Mouse (Mus musculus) common myeloid progenitor, adult 5-6 weeks (primary cell): ENCODE measurements around the gene Smok3b. TPM values are rescaled to one million over a fixed set of nuclear protein-coding genes. Genes with fewer than 3 reads are reported as not detected.
"Not testable (repeated sequence)": the region's sequence is repeated elsewhere in the genome, so short reads cannot be mapped to it uniquely, and the experiment has no call there.

ENCODE experiments used
- ATAC-seq: replicated peaks from 2 replicates; pipeline ENCODE4 v1.8.0; 2016; ENCODE audit warnings: low read depth, mild to moderate bottlenecking, moderate TSS enrichment, inconsistent platforms; ENCODE audit not compliant: poor library complexity, severe bottlenecking
- total RNA-seq: library from RNA; stranded (forward); fragments of 200-1000, 187-1606 nt; gene quantifications from 2 replicates; pipeline ENCODE4 v1.2.3, GENCODE M21; 2017

The Smok3b gene
- not detected in 2 replicates for total RNA-seq

DNA sequence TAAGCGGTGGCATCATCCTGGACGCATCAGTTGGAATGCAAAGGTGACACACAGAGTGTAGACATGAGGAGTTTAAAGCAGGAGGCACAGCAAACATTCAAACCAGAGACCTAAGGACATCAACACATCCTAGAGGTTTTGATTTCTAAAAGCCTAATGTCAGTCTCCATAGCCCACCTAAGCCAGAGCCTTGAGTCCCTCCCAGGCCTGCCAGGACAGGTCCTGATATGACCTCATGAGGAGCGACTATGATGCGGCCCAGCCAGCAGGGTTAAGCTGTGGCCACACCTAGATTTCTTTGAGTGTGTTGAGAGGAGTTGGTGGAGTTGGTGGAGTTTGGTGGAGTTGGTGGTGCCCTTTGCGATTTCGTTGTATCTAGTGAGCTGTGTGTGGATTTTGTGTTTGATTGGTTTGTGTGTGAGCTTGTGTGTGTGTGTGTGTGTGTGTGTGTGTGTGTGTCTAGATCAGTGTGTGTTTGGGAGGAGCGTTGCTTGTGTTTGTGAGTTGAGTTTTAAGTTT, at the start of gene Smok3b, which contains the start of gene Smok3a:
Gene Smok3b, plus strand, starts transcription at position 469 of the 519 bp plus-strand sequence.
Gene Smok3a, plus strand, starts transcription at position 301 of the 519 bp plus-strand sequence.
- ATAC-seq, result not testable (repeated sequence)

GRCm38 (mm10) chr5:137973161-137973560, 48.1 kb upstream of the Smok3b start:
- peak; percentile 68; the same call in 1 of the 2 replicates for ATAC-seq

DNA sequence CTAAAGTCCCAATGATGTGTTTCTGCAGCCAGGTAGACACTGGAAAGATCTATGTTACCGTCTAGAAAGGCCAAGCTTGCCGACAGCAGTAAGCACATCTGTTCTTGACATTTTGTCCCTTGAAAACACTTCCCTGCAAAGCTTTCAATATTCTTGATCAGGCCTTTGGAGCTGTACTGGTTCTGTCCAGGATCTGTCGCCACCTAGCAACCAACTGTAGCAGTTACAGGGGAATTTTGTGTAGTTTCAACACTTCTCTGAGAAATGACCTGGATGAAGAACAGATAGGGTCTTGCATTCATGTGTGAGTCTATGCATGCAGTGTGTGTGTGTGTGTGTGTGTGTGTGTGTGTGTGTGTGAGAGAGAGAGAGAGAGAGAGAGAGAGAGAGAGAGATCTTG, 47.5 kb upstream of the Smok3b start:
- 0 out of 2 replicates have a peak, but pooled peaks have one; percentile 32 for ATAC-seq

GRCm38 (mm10) chr5:137974724-137975123, 46.5 kb upstream of the Smok3b start:
- ATAC-seq, result no peak

GRCm38 (mm10) chr5:137975434-137975833, 45.8 kb upstream of the Smok3b start:
- no peak for ATAC-seq

DNA sequence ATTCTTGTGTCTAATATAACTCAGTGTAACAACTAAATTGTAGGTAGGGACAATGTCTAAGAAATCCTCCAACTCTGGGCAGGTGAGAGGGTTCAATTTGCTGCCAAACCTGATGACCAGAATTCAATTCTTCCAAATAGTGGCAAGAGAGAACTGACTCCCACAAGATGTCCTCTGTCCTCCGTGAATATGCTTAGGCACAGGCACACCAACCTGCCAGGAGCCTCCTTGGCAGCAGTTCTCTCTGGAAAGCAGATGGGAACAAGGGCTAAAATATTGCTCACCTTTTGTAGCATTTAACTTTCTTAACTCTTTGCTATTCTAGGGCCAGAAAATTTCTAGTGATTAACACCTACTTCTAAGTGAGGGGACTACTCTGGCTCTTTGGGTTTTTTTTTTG, 43.9 kb upstream of the Smok3b start:
- no peak for ATAC-seq

- ATAC-seq, result no peak
Observed at GRCm38 (mm10) chr5:137979081-137979480, 42.1 kb upstream of the Smok3b start.

- ATAC-seq, result no peak
Observed at GRCm38 (mm10) chr5:137981300-137981699, 39.9 kb upstream of the Smok3b start, which contains the start of gene Azgp1. Gene Azgp1, plus strand, starts transcription at chr5:137981520.

DNA sequence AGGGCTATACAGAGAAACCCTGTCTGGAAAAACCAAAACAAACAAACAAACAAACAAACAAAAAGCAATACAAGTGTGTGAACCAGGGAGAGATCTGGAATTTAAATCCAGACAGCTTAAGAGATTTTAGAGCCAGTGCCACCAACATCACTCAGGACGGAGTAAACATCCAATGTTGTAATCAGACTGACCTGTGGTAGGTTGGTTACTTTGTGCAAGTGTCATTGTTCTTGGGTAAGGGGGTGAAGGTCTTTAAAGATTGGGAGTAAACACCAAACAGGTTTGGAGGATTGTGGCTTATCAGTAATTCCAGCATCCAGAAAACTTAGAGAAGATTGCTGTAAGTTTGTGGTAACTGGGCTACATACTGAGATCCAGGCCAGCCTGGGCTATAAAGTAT, 34.9 kb upstream of the Smok3b start:
- ATAC-seq, result no peak

DNA sequence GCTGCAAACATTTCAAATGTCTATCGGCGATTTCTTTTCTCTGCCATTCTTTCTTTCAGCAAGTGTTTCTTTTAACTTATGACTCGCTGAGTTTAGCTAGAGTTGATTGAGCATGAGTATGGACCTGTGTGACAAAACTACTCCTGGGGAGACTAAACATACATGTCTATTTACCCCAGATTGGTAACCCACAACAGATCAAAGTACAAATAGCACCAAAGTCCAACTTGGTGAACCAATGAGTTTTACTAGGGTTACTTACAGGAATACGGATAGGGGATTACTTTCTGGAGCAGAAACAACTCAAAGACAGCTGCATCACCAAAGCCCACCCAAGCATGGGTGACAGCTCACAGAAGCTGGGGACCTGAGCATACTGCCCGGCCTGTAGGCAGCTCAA, 11.8 kb upstream of the Smok3b start:
- ATAC-seq, result no peak

DNA sequence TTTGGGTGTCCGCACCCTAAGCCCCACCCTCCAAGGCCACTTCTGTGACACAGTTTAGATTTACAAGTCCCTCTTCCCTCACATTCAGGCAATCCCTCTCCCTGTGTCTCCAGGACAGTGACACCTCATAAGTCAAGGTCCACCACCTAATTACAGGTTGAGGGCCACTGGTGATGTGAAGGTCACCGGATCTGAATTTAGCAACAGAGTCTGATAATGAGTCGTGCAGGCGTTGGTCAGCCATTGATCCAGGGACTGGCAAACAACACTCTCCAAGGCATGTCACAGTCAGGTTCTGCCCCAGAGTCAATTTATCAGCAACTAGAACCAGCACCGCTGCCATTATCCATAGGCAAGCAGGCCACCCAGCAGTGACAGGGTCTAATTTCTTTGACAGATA, 8.8 kb upstream of the Smok3b start:
- ATAC-seq, result no peak

- ATAC-seq, result no peak
Observed at GRCm38 (mm10) chr5:138016530-138016929, 4.7 kb upstream of the Smok3b start.

DNA sequence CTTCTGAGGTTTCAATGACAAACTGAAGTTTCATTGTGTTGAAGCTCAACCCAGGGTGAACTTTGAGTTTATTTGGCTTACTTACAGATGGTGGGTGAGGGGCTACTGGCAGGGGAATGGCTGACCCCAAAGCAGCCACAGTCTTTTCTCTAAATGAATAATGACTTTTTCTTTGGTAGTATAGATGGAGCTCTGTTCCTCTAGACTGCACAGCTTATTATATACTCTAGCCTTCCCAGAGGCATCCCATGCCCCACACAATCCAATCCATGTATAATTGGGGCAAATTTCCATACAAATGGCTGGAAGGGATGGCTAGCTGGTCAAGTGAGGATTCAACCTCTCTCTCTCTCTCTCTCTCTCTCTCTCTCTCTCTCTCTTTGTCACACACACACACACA, 4.2 kb upstream of the Smok3b start:
- no peak for ATAC-seq

GRCm38 (mm10) chr5:138019577-138019976, 1.7 kb upstream of the Smok3b start:
- not testable (repeated sequence) for ATAC-seq

DNA sequence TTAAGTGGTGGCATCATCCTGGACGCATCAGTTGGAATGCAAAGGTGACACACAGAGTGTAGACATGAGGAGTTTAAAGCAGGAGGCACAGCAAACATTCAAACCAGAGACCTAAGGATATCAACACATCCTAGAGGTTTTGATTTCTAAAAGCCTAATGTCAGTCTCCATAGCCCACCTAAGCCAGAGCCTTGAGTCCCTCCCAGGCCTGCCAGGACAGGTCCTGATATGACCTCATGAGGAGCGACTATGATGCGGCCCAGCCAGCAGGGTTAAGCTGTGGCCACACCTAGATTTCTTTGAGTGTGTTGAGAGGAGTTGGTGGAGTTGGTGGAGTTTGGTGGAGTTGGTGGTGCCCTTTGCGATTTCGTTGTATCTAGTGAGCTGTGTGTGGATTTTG, 31.7 kb downstream of the Smok3b start, which contains the start of gene Smok3c:
Gene Smok3c, plus strand, starts transcription at position 301 of the 400 bp plus-strand sequence.
- not testable (repeated sequence) for ATAC-seq

DNA sequence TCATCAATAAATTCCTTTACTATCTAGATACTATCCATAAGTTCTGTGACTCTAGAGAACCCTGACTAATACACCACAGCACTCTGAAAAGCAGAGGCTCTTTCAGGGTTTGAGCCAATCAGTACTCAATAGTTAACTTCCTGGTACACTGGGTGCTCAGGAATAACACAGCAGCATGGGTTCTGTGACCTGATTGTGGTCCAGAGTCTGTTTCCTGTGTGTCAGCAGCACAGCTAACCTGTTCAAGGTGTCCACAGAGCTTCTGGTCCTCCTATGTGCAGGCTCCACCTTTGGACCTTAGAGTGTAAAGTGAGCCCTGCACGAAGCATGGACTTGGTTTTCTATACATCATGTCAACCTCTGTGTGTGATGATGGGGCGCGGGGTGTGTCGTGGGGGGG, 52.6 kb downstream of the Smok3b start:
- ATAC-seq, result no peak

GRCm38 (mm10) chr5:138075684-138076083, 54.5 kb downstream of the Smok3b start:
- ATAC-seq, result no peak

GRCm38 (mm10) chr5:138076148-138076547, 54.9 kb downstream of the Smok3b start:
- ATAC-seq, result no peak

DNA sequence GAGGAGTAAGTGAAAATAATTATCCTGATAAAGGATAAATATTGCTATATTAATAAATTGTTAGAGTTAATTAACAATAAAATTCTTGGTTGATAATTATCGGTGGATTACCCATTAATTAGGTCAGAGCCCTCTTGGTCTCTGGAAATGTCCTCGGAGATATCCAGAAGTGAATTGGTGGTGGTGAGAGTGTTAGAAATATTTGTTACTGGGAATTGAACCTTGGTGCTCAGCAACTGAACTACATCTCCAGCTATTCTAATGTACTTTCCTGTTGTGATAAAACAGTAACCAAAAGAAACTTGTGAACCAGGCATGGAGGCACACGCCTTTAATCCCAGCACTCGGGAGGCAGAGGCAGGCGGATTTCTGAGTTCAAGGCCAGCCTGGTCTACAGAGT, 59.2 kb downstream of the Smok3b start:
- no peak for ATAC-seq

DNA sequence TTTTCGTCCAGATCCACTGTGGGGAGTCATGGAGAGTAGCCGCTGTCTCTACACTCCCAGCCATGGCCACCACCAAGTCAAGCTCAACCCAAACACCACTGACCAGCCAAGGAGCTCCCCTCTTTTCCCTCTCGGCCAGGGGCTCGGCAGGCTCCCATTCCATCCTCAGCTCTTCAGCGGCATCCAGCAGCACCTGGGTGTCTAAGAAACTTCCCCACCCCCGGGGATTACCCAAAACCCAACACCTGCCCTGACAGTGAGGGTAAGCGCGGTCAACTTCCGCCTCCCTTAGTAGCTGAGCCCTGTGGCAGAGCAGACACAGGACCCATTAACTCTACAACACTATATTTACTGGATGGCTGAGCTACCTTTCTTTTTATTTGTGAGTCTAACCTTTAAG, 60.2 kb downstream of the Smok3b start:
- no peak for ATAC-seq

- no peak for ATAC-seq
Observed at GRCm38 (mm10) chr5:138083318-138083900, 62.2 kb downstream of the Smok3b start.

GRCm38 (mm10) chr5:138083936-138084335, 62.7 kb downstream of the Smok3b start:
- no peak for ATAC-seq
